Mouse (Mus musculus): ENCODE data around the gene Tmem265. TPM values are rescaled to one million over a fixed set of nuclear protein-coding genes. Genes with fewer than 3 reads are reported as not detected.

Gene Tmem265
- total and polyA plus RNA-seq, 2 experiments from 2014 or later: 2.7 to 8.7 TPM

DNA sequence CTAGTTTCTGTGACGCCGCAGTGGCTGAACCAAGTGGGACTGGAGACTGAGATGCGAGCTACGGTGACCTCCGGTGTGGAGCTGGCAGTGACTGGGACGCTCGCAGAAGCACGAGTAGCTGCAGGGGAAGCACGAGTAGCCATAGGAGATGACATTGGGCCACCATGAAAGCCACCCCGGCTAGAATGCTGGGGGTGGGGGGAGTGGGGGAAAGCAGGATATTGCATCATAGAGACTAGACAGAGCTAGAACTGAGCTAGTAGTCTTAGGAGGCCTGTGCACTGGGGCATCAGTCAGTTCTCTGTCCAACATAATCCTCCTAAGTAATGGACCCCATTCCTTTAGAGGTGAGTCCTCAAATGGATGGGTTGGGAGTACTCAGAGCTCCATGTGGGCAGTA, 43.1 kb downstream of the Tmem265 start:
- WGBS: 91% methylated on average over 10 of the region's 10 CpGs
- Histone ChIP-seq H3K4me2 (ENCODE audit: low read depth, low read length, poor library complexity, severe bottlenecking) (no peak overlapping the region), H3K27ac (ENCODE audit: low read depth, low read length) (no peak overlapping the region), H3K4me1 (ENCODE audit: insufficient read depth, low read length) (no peaks in the 10 kb centered on the region), H3K36me3 (ENCODE audit: insufficient read depth, low read length) (peaks cover 72% of the 10 kb centered on the region), H3K9me3 (ENCODE audit: low read length) (no peaks in the 10 kb centered on the region), H3K9ac (replicated peaks; ENCODE audit: low read length, poor library complexity, severe bottlenecking) (no peak overlapping the region), H3K27me3 (ENCODE audit: insufficient read depth, low read length) (no peaks in the 10 kb centered on the region), H3K4me3 (ENCODE audit: low read depth, low read length) (no peak overlapping the region)
- DNase-seq (ENCODE audit: low spot score) (no peak), ATAC-seq (ENCODE audit: low FRiP score) (no peak)
- no peak for TF ChIP-seq CTCF (IDR thresholded peaks at IDR 0.05)

DNA sequence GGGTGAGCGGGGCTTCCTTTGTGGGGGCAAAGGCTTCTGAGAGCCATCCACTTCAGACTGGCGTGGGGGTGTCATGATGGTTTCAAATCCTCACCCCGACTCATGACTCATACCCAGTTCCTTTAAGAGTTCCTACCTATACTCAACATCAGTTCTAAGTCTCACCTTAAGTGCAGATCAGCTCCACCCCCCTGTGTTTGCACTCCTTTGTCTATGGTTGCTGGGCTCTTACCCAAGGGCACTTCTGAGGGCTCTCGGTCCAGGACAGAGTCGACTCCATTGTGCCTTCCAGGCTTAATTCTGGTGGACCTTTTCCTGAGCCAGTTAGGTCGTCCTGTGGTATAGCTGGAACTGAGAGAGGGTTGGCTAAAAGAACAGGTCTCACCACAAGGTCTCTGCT, 46.0 kb downstream of the Tmem265 start:
- no peak overlapping the region for H3K4me3 ChIP-seq (ENCODE audit: low read depth, low read length)
- H3K27me3 ChIP-seq (ENCODE audit: insufficient read depth, low read length): no peaks in the 10 kb centered on the region
- ATAC-seq (ENCODE audit: low FRiP score) (no peak), DNase-seq (ENCODE audit: low spot score) (no peak)
- WGBS: 85% methylated on average over 6 of the region's 6 CpGs
- H3K4me1 ChIP-seq (ENCODE audit: insufficient read depth, low read length): no peaks in the 10 kb centered on the region
- TF ChIP-seq CTCF (IDR thresholded peaks at IDR 0.05): no peak
- H3K9ac ChIP-seq (replicated peaks; ENCODE audit: low read length, poor library complexity, severe bottlenecking): no peak overlapping the region
- H3K36me3 ChIP-seq (ENCODE audit: insufficient read depth, low read length): peaks cover 78% of the 10 kb centered on the region
- no peak overlapping the region for H3K4me2 ChIP-seq (ENCODE audit: low read depth, low read length, poor library complexity, severe bottlenecking)
- no peak overlapping the region for H3K27ac ChIP-seq (ENCODE audit: low read depth, low read length)
- H3K9me3 ChIP-seq (ENCODE audit: low read length): no peaks in the 10 kb centered on the region

DNA sequence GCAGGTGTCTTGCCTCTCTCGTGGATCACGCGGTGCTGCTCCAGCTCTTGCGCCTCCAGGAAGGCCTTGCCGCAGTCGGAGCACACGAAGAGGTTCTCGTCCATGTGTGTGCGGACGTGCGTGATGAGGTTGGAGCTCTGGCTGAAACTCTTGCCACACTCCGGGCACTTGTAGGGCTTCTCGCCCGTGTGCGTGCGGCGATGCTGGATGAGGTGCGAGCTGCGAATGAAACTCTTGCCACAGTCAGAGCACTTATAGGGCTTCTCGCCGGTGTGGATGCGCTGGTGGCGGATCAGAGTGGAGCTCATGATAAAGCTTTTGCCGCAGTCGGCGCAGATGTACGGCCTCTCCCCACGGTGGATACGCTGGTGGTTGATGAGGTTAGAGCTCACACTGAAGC, 49.8 kb downstream of the Tmem265 start:
- no peaks in the 10 kb centered on the region for H3K9me3 ChIP-seq (ENCODE audit: low read length)
- ATAC-seq (ENCODE audit: low FRiP score) (no peak), DNase-seq (ENCODE audit: low spot score) (no peak)
- TF ChIP-seq CTCF (IDR thresholded peaks at IDR 0.05): no peak
- H3K9ac ChIP-seq (replicated peaks; ENCODE audit: low read length, poor library complexity, severe bottlenecking): no peak overlapping the region
- no peak overlapping the region for H3K4me3 ChIP-seq (ENCODE audit: low read depth, low read length)
- peaks cover 53% of the 10 kb centered on the region for H3K36me3 ChIP-seq (ENCODE audit: insufficient read depth, low read length)
- no peaks in the 10 kb centered on the region for H3K27me3 ChIP-seq (ENCODE audit: insufficient read depth, low read length)
- WGBS: 96% methylated on average over 29 of the region's 29 CpGs
- peaks cover 6% of the 10 kb centered on the region; the same call in 1 of the 2 replicates for H3K4me1 ChIP-seq (ENCODE audit: insufficient read depth, low read length)
- H3K4me2 ChIP-seq (ENCODE audit: low read depth, low read length, poor library complexity, severe bottlenecking): no peak overlapping the region
- no peak overlapping the region for H3K27ac ChIP-seq (ENCODE audit: low read depth, low read length)

DNA sequence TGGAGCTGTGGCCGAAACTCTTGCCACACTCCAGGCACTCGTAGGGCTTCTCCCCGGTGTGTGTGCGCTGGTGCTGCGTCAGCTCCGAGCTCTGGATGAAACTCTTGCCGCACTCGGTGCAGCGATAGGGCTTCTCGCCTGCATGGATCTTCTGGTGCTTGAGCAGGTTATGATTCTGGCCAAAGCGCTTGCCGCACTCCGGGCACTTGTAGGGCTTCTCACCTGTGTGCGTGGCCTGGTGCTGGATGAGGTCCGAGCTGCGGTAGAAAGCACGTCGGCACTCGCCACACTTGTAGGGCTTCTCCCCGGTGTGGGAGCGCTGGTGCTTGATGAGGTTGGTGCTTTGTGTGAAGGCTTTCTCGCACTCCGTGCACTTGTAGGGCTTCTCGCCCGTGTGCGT, 50.4 kb downstream of the Tmem265 start:
- Histone ChIP-seq H3K4me2 (ENCODE audit: low read depth, low read length, poor library complexity, severe bottlenecking) (no peak overlapping the region), H3K27ac (ENCODE audit: low read depth, low read length) (no peak overlapping the region), H3K9ac (replicated peaks; ENCODE audit: low read length, poor library complexity, severe bottlenecking) (no peak overlapping the region), H3K4me1 (ENCODE audit: insufficient read depth, low read length) (peaks cover 6% of the 10 kb centered on the region; the same call in 1 of the 2 replicates), H3K4me3 (ENCODE audit: low read depth, low read length) (no peak overlapping the region), H3K36me3 (ENCODE audit: insufficient read depth, low read length) (peaks cover 53% of the 10 kb centered on the region), H3K9me3 (ENCODE audit: low read length) (no peaks in the 10 kb centered on the region), H3K27me3 (ENCODE audit: insufficient read depth, low read length) (no peaks in the 10 kb centered on the region)
- no peak for TF ChIP-seq CTCF (IDR thresholded peaks at IDR 0.05)
- 95% methylated on average over 26 of the region's 26 CpGs for WGBS
- DNase-seq (ENCODE audit: low spot score) (no peak), ATAC-seq (ENCODE audit: low FRiP score) (no peak)

DNA sequence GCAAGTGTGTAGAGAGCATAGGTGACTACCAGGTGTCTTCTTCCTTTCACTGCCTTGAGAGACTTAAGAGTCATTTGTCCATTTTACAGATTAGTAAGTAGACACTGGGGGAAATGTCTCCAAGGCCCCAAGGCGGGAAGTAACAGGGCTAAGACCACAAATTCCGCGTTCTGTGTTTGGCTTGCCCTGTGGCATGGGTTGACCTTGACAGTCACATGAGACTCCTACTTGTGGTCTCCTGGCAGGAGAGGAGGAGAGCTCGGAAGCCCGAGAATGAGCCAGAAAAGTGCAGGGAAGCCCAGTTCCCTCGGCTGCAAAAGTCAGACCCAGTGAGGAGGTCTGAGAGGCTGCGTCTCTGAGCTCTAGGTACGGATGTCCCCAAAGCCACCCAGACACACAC, 52.3 kb downstream of the Tmem265 start:
- peaks cover 6% of the 10 kb centered on the region; the same call in 1 of the 2 replicates for H3K4me1 ChIP-seq (ENCODE audit: insufficient read depth, low read length)
- no peak for DNase-seq (ENCODE audit: low spot score)
- no peaks in the 10 kb centered on the region for H3K27me3 ChIP-seq (ENCODE audit: insufficient read depth, low read length)
- 89% methylated on average over 8 of the region's 8 CpGs for WGBS
- H3K4me2 ChIP-seq (ENCODE audit: low read depth, low read length, poor library complexity, severe bottlenecking): peak overlapping the region; percentile 93; the same call in 1 of the 2 replicates
- H3K4me3 ChIP-seq (ENCODE audit: low read depth, low read length): peak overlapping the region; percentile 100; the same call in 1 of the 2 replicates
- peaks cover 38% of the 10 kb centered on the region for H3K36me3 ChIP-seq (ENCODE audit: insufficient read depth, low read length)
- no peak for ATAC-seq (ENCODE audit: low FRiP score)
- H3K9me3 ChIP-seq (ENCODE audit: low read length): no peaks in the 10 kb centered on the region
- peak overlapping the region; percentile 94; the same call in 1 of the 2 replicates for H3K9ac ChIP-seq (replicated peaks; ENCODE audit: low read length, poor library complexity, severe bottlenecking)
- no peak for TF ChIP-seq CTCF (IDR thresholded peaks at IDR 0.05)
- no peak overlapping the region for H3K27ac ChIP-seq (ENCODE audit: low read depth, low read length)

DNA sequence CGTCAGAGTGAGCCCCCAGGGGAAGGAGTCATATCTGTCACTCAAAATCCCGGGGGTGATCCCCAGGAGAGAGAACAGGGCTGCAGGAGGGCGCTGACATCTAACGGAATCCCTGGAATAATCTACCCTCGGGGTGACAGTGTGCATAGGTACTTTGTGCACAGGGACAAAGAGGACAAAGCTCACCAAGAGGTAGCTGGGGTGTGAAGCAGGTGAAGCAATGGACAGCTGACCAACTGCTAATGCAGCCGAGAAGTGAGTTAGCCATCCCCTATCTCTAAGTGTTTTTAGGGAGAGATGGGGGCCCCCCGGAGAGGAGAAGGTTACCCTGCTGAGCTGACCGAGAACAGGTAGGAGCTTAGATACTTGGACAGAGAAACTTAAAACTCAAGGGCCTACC, 52.9 kb downstream of the Tmem265 start:
- no peak for DNase-seq (ENCODE audit: low spot score)
- no peak for TF ChIP-seq CTCF (IDR thresholded peaks at IDR 0.05)
- Histone ChIP-seq H3K9ac (replicated peaks; ENCODE audit: low read length, poor library complexity, severe bottlenecking) (peak overlapping the region; percentile 94), H3K27ac (ENCODE audit: low read depth, low read length) (peak overlapping the region; percentile 96; the same call in 1 of the 2 replicates), H3K9me3 (ENCODE audit: low read length) (no peaks in the 10 kb centered on the region), H3K4me1 (ENCODE audit: insufficient read depth, low read length) (peaks cover 6% of the 10 kb centered on the region; the same call in 1 of the 2 replicates), H3K4me3 (ENCODE audit: low read depth, low read length) (peak overlapping the region; percentile 100), H3K36me3 (ENCODE audit: insufficient read depth, low read length) (peaks cover 33% of the 10 kb centered on the region), H3K27me3 (ENCODE audit: insufficient read depth, low read length) (no peaks in the 10 kb centered on the region), H3K4me2 (ENCODE audit: low read depth, low read length, poor library complexity, severe bottlenecking) (peak overlapping the region; percentile 93)
- WGBS: 14% methylated on average over 8 of the region's 8 CpGs
- ATAC-seq (ENCODE audit: low FRiP score): no peak
